ENCODE assay signal across 8 mouse cellular contexts in genomic region chr5:35279696-35280001, GRCm38 (mm10). TPM values are rescaled to one million over a fixed set of nuclear protein-coding genes. Genes with fewer than 3 reads are reported as not detected.
A peak's percentile ranks its signal among the peaks of the same experiment; 100 is the strongest.
DNase-seq lines count a peak whose midpoint lies in the region; ATAC-seq and TF ChIP-seq lines count a peak whose summit lies in the region.

No protein-coding gene starts in this region.

- H3K27ac ChIP-seq in heart, embryonic 13.5 days (replicated peaks), result no peak overlapping the region
- H3K27ac ChIP-seq in forebrain, embryonic 12.5 days, result no peak overlapping the region
- no peak overlapping the region for H3K27ac ChIP-seq in liver, embryonic 12.5 days

- no peaks in the 10 kb centered on the region for H3K9me3 ChIP-seq in heart, embryonic 13.5 days
- no peaks in the 10 kb centered on the region for H3K9me3 ChIP-seq in E14TG2a.4 (ENCODE audit: low read length)
- H3K9me3 ChIP-seq in forebrain, embryonic 12.5 days, result no peaks in the 10 kb centered on the region
- H3K9me3 ChIP-seq in liver, embryonic 12.5 days (replicated peaks), result no peaks in the 10 kb centered on the region

- H3K4me1 ChIP-seq in heart, embryonic 13.5 days, result peaks cover 24% of the 10 kb centered on the region
- H3K4me1 ChIP-seq in E14TG2a.4 (replicated peaks; ENCODE audit: low read depth, low read length), result peaks cover 9% of the 10 kb centered on the region; the same call in 1 of the 2 replicates
- peaks cover 23% of the 10 kb centered on the region for H3K4me1 ChIP-seq in forebrain, embryonic 12.5 days
- H3K4me1 ChIP-seq in liver, embryonic 12.5 days, result 0 out of 2 replicates have a peak, but pooled peaks cover 8% of the 10 kb centered on the region

- WGBS in heart, embryonic 13.5 days, result under 1% methylated on average over 40 of the region's 49 CpGs
- WGBS in forebrain, embryonic 12.5 days, result under 1% methylated on average over 39 of the region's 49 CpGs
- WGBS in liver, embryonic 12.5 days (ENCODE audit: insufficient replicate concordance), result 3% methylated on average over 49 of the region's 49 CpGs

- TF ChIP-seq CTCF in E14TG2a.4 (conservative IDR thresholded peaks at IDR 0.05; ENCODE audit: low read length), result no peak

- peak overlapping the region; percentile 63 for H3K4me3 ChIP-seq in heart, embryonic 13.5 days
- H3K4me3 ChIP-seq in E14TG2a.4 (replicated peaks; ENCODE audit: low read length), result peak overlapping the region; percentile 81
- peak overlapping the region; percentile 49 for H3K4me3 ChIP-seq in forebrain, embryonic 12.5 days (replicated peaks)
- H3K4me3 ChIP-seq in liver, embryonic 12.5 days, result peak overlapping the region; percentile 44

- H3K4me2 ChIP-seq in heart, embryonic 13.5 days, result peak overlapping the region; percentile 92
- H3K4me2 ChIP-seq in forebrain, embryonic 12.5 days, result peak overlapping the region; percentile 74
- H3K4me2 ChIP-seq in liver, embryonic 12.5 days, result peak overlapping the region; percentile 66

- no peak for ATAC-seq in heart, embryonic 13.5 days (ENCODE audit: extremely low read depth, insufficient number of reproducible peaks, low FRiP score, low TSS enrichment)
- ATAC-seq in forebrain, embryonic 12.5 days (ENCODE audit: low FRiP score), result 0 out of 2 replicates have a peak, but pooled peaks have one; percentile 37
- ATAC-seq in liver, embryonic 12.5 days, result no peak

- H3K36me3 ChIP-seq in heart, embryonic 13.5 days, result no peaks in the 10 kb centered on the region
- H3K36me3 ChIP-seq in E14TG2a.4 (ENCODE audit: insufficient read depth, low read length), result no peaks in the 10 kb centered on the region
- H3K36me3 ChIP-seq in forebrain, embryonic 12.5 days (replicated peaks), result no peaks in the 10 kb centered on the region
- H3K36me3 ChIP-seq in liver, embryonic 12.5 days, result no peaks in the 10 kb centered on the region

- DNase-seq in heart, postnatal 4 days, result no peak
- no peak for DNase-seq in ovary, postnatal 36 days (ENCODE audit: low spot score)
- DNase-seq in kidney, postnatal 10 days, result no peak
- DNase-seq in urinary bladder, postnatal 10 days (ENCODE audit: low spot score), result no peak

- H3K27me3 ChIP-seq in heart, embryonic 13.5 days (replicated peaks), result peaks cover 100% of the 10 kb centered on the region
- peaks cover 95% of the 10 kb centered on the region for H3K27me3 ChIP-seq in E14TG2a.4 (ENCODE audit: insufficient read depth, low read length)
- peaks cover 87% of the 10 kb centered on the region for H3K27me3 ChIP-seq in forebrain, embryonic 12.5 days
- peaks cover 98% of the 10 kb centered on the region for H3K27me3 ChIP-seq in liver, embryonic 12.5 days (replicated peaks)

- H3K9ac ChIP-seq in heart, embryonic 13.5 days, result 0 out of 2 replicates have a peak overlapping the region, but pooled peaks have one; percentile 63
- H3K9ac ChIP-seq in forebrain, embryonic 12.5 days, result peak overlapping the region; percentile 13; the same call in 1 of the 2 replicates
- H3K9ac ChIP-seq in liver, embryonic 12.5 days, result no peak overlapping the region

RNA-seq across cellular contexts. Expression of gene Adra2c, which starts 1.5 kb away (rescaled TPM):
- polyA plus RNA-seq in heart, embryonic 13.5 days (2015; fragmentation: Nextera tagmentation; extraction: Ambion mirVana), result 0.04 TPM in 1 of 2 replicates, not detected in the other
- under 1 TPM; 0.14 to 0.29 TPM for total RNA-seq in heart, postnatal 4 days (2021)
- polyA plus RNA-seq in forebrain, embryonic 12.5 days (2016; fragmentation: Nextera tagmentation; extraction: Ambion mirVana), result 0.10 TPM in 1 of 2 replicates, not detected in the other
- polyA plus RNA-seq in liver, embryonic 12.5 days (2016; fragmentation: Nextera tagmentation; extraction: Ambion mirVana), result 0.06 TPM in 1 of 2 replicates, not detected in the other
